Mouse (Mus musculus) left cerebral cortex, adult 6 months (tissue): Measurements from ENCODE around the gene Slc38a1. TPM values are rescaled to one million over a fixed set of nuclear protein-coding genes. Genes with fewer than 3 reads are reported as not detected.

Experiments used
- long read RNA-seq, 2 experiments: library from polyadenylated mRNA; unstranded; transcript quantifications; one replicate each; pipeline ENCODE4 v2.0.0; 2019 to 2020
- polyA plus RNA-seq: library from polyadenylated mRNA; unstranded; fragments of <200 nt; fragmentation: Nextera tagmentation; gene quantifications from 2 replicates; pipeline ENCODE4 v1.2.3, GENCODE M21; 2021

The Slc38a1 gene
- polyA plus RNA-seq: 42.2 and 52.6 TPM in 2 replicates
- long read RNA-seq, experiment 1, full-length matches to known transcripts: 305 of 397 reads
- long read RNA-seq, experiment 1, partial matches to known transcripts: 20 of 397 reads
- long read RNA-seq, experiment 1, other reads (novel, unspliced or antisense): 72 of 397 reads
- long read RNA-seq, experiment 2, full-length matches to known transcripts: 89 of 136 reads
- long read RNA-seq, experiment 2, partial matches to known transcripts: 18 of 136 reads
- long read RNA-seq, experiment 2, other reads (novel, unspliced or antisense): 29 of 136 reads

DNA sequence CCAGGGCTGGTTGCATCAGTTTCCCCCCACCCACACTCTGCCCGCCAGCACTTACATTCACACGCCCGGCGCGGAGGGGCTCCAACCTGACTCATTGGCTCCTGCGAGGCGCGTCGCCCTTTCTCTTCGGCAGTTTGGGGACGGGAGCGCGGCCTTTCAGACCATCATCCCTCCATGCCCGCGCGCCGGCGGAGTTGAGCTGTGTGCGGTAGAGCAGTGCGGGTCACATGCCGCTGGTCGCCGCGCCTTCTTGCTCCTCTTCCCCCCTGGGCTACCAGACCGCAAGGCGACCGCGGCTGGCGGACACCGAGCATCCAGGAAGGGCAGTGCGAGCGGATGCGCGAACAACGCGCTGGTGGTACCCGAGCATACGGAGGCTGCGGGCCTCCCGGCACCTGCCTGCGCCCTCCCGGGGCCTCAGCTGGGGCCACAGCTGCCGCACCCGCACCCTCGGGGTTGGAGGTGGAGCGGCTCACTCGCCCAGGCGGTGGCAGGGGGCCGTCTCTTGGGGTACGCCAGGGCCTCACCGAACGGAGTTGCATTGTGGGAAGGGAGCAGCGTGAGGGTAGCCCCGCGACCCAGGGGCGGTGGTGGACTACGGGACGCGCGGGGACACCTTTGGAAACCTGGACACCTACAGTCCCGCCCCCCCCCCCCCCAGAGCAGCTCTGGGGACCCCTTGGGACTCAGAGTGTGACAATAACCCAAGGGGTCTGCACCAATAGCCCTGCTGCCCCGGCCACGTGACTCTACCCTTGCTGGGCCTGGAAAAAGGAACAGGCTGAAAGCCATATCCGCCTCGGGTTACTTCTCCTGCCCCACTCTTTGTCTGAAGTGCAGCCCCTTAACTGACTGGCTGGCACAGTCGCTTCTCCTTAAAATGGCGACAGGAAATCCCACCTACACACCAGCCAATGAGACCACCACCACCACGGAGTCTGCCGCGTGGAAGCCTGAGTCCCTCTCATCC, at the start of gene Slc38a1:
Gene Slc38a1, minus strand, starts transcription at position 478 of the 970 bp plus-strand sequence.

Other genes starting within 250 kb of the Slc38a1 start
- 15.4 and 17.4 TPM in 2 replicates for gene Scaf11, start 182.1 kb downstream of the Slc38a1 start, polyA plus RNA-seq
- 14.4 and 17.4 TPM in 2 replicates for gene Slc38a2, start 56.8 kb upstream of the Slc38a1 start, polyA plus RNA-seq